Mouse (Mus musculus): ENCODE results near the gene Rras2.

Gene Rras2

GRCm38 (mm10) chr7:114093548-114094174 is 23.9 kb downstream of the Rras2 start:
- Histone ChIP-seq H3K36me3 (ENCODE audit: control insufficient read depth, insufficient read depth, low read length, poor library complexity, severe bottlenecking) (no peaks in the 10 kb centered on the region), H3K27me3 (ENCODE audit: control insufficient read depth, insufficient read depth, low read length, poor library complexity, severe bottlenecking) (no peaks in the 10 kb centered on the region)
- peak; percentile 49 for DNase-seq (ENCODE audit: low read depth, low spot score)

DNA sequence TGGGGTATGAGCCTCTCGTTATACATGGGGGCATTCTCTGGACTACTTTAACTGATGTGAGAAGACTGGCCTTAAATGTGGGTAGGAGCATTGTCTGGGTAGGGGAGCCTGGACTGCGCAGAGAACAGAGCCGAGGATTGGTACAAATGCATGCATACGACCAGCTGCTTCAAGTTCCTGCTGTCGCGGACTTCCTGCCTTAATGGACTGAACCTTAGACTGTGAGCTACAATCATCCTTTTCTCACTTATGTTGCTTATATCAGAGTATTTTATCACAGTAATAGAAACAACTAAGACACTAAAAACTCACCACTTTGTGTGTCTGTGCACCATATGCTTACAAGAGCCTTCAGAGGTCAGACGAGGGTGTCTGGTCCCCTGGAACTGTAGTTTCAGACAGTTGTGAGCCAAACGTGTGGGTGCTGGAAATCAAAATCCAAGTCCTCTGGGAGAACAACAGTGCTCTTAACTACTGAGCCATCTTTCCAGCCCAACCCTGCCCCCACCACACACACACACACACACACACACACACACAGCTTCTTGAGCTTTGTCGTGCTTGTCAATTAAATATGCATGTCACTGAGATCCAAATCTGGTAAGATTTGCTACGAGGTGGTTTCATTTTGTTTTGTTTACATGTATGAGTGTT is 26.6 kb downstream of the Rras2 start:
- Histone ChIP-seq H3K27me3 (ENCODE audit: control insufficient read depth, insufficient read depth, low read length, poor library complexity, severe bottlenecking) (no peaks in the 10 kb centered on the region), H3K36me3 (ENCODE audit: control insufficient read depth, insufficient read depth, low read length, poor library complexity, severe bottlenecking) (no peaks in the 10 kb centered on the region)
- DNase-seq (ENCODE audit: low read depth, low spot score) = no peak

DNA sequence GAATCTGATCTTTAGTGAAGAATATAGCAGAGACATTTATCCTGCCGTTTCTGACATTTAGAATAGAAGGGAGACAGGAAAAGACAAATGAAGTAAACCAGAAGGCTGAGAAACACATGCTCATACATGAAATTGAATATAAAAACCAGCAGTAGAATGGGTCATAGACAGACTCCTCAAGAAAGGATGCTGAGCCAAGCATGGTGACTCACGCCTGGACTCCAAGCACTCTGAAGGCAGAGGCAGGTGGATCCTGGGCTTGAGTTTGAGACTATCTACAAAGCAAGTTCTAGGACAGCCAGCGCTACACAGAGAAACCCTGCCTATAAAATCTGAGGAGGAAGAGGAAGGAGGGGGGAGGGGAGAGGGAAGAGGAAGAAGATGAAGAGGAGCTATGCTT is 27.4 kb downstream of the Rras2 start:
- H3K36me3 ChIP-seq (ENCODE audit: control insufficient read depth, insufficient read depth, low read length, poor library complexity, severe bottlenecking) = no peaks in the 10 kb centered on the region
- H3K27me3 ChIP-seq (ENCODE audit: control insufficient read depth, insufficient read depth, low read length, poor library complexity, severe bottlenecking) = no peaks in the 10 kb centered on the region
- no peak for DNase-seq (ENCODE audit: low read depth, low spot score)

DNA sequence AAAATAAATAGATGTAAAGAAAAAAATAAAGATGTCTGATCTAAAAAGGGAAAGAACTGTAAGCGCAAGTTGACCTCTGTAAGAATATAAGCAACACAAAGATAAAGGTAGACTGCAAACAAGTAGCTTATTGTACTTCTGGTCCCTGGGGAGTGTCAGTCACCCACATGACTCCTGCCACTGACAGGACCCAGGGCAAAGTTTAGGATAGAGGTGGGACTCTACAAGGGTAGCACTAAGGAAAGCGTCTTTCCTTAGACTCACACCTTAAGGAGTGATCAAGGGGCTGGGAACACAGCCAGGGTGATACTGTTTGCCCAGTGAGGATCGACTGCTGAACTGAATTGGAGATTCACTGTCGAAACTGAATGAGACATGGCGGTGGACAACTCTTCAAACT is 28.7 kb downstream of the Rras2 start:
- no peak for DNase-seq (ENCODE audit: low read depth, low spot score)
- Histone ChIP-seq H3K27me3 (ENCODE audit: control insufficient read depth, insufficient read depth, low read length, poor library complexity, severe bottlenecking) (no peaks in the 10 kb centered on the region), H3K36me3 (ENCODE audit: control insufficient read depth, insufficient read depth, low read length, poor library complexity, severe bottlenecking) (no peaks in the 10 kb centered on the region)

DNA sequence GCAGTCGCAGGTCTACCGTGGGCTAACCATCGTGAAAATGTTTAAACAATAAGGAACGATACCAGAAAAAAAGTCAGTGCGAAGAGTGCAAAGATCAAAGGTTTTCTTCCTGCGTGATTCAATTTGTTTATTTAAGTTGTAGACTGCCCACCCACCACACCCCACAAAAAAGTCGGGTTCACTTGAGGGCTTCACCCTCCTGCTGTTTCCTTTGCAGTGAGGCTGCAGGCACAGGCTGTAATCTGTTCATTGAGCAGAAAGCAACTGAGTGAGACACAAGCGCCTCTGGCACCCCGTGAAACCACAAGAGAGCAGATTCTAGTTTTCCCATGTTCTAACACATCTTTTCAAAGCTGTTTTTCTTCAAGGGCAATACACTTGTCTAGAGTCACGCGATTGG is 29.6 kb downstream of the Rras2 start:
- Histone ChIP-seq H3K27me3 (ENCODE audit: control insufficient read depth, insufficient read depth, low read length, poor library complexity, severe bottlenecking) (no peaks in the 10 kb centered on the region), H3K36me3 (ENCODE audit: control insufficient read depth, insufficient read depth, low read length, poor library complexity, severe bottlenecking) (no peaks in the 10 kb centered on the region)
- peak; percentile 47 for DNase-seq (ENCODE audit: low read depth, low spot score)

DNA sequence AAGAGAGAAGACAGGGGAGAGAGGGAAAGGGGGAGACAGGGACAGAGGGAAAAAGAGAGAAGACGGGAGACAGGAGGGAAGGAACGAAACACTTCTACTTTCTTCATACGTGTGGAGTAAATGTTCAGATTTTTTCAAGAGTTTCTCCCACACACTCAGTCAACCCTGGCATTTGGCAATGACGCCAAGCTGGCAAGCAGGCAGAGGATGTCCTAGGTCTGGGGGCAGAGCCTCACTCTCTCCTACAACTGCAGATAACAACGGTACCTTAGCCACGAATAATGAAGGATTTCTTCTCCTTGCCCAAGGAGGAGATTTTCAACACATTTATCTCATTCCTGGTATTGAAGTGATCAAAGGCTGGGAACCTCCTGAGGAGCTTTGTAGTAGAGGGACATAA is 30.2 kb downstream of the Rras2 start:
- no peaks in the 10 kb centered on the region for H3K36me3 ChIP-seq (ENCODE audit: control insufficient read depth, insufficient read depth, low read length, poor library complexity, severe bottlenecking)
- H3K27me3 ChIP-seq (ENCODE audit: control insufficient read depth, insufficient read depth, low read length, poor library complexity, severe bottlenecking) = no peaks in the 10 kb centered on the region
- DNase-seq (ENCODE audit: low read depth, low spot score) = no peak

GRCm38 (mm10) chr7:114086021-114086710 is 31.4 kb downstream of the Rras2 start:
- H3K27me3 ChIP-seq (ENCODE audit: control insufficient read depth, insufficient read depth, low read length, poor library complexity, severe bottlenecking) = no peaks in the 10 kb centered on the region
- DNase-seq (ENCODE audit: low read depth, low spot score) = peak; percentile 54
- no peaks in the 10 kb centered on the region for H3K36me3 ChIP-seq (ENCODE audit: control insufficient read depth, insufficient read depth, low read length, poor library complexity, severe bottlenecking)

- no peaks in the 10 kb centered on the region for H3K36me3 ChIP-seq (ENCODE audit: control insufficient read depth, insufficient read depth, low read length, poor library complexity, severe bottlenecking)
- DNase-seq (ENCODE audit: low read depth, low spot score) = peak; percentile 87
- H3K27me3 ChIP-seq (ENCODE audit: control insufficient read depth, insufficient read depth, low read length, poor library complexity, severe bottlenecking) = no peaks in the 10 kb centered on the region
These were observed 33.8 kb downstream of the Rras2 start for GRCm38 (mm10) chr7:114083760-114084159.

GRCm38 (mm10) chr7:114083088-114083487 is 34.5 kb downstream of the Rras2 start:
- no peaks in the 10 kb centered on the region for H3K27me3 ChIP-seq (ENCODE audit: control insufficient read depth, insufficient read depth, low read length, poor library complexity, severe bottlenecking)
- no peak for DNase-seq (ENCODE audit: low read depth, low spot score)
- H3K36me3 ChIP-seq (ENCODE audit: control insufficient read depth, insufficient read depth, low read length, poor library complexity, severe bottlenecking) = no peaks in the 10 kb centered on the region

- Histone ChIP-seq H3K36me3 (ENCODE audit: control insufficient read depth, insufficient read depth, low read length, poor library complexity, severe bottlenecking) (no peaks in the 10 kb centered on the region), H3K27me3 (ENCODE audit: control insufficient read depth, insufficient read depth, low read length, poor library complexity, severe bottlenecking) (no peaks in the 10 kb centered on the region)
- DNase-seq (ENCODE audit: low read depth, low spot score) = no peak
These were observed 35.8 kb downstream of the Rras2 start for GRCm38 (mm10) chr7:114081633-114082420.

GRCm38 (mm10) chr7:114080250-114080649 is 37.3 kb downstream of the Rras2 start:
- Histone ChIP-seq H3K36me3 (ENCODE audit: control insufficient read depth, insufficient read depth, low read length, poor library complexity, severe bottlenecking) (no peaks in the 10 kb centered on the region), H3K27me3 (ENCODE audit: control insufficient read depth, insufficient read depth, low read length, poor library complexity, severe bottlenecking) (no peaks in the 10 kb centered on the region)
- no peak for DNase-seq (ENCODE audit: low read depth, low spot score)

GRCm38 (mm10) chr7:114079343-114079742 is 38.2 kb downstream of the Rras2 start:
- H3K36me3 ChIP-seq (ENCODE audit: control insufficient read depth, insufficient read depth, low read length, poor library complexity, severe bottlenecking) = no peaks in the 10 kb centered on the region
- no peaks in the 10 kb centered on the region for H3K27me3 ChIP-seq (ENCODE audit: control insufficient read depth, insufficient read depth, low read length, poor library complexity, severe bottlenecking)
- DNase-seq (ENCODE audit: low read depth, low spot score) = no peak

GRCm38 (mm10) chr7:114074595-114074994 is 43.0 kb downstream of the Rras2 start:
- H3K27me3 ChIP-seq (ENCODE audit: control insufficient read depth, insufficient read depth, low read length, poor library complexity, severe bottlenecking) = no peaks in the 10 kb centered on the region
- DNase-seq (ENCODE audit: low read depth, low spot score) = no peak
- no peaks in the 10 kb centered on the region for H3K36me3 ChIP-seq (ENCODE audit: control insufficient read depth, insufficient read depth, low read length, poor library complexity, severe bottlenecking)

DNA sequence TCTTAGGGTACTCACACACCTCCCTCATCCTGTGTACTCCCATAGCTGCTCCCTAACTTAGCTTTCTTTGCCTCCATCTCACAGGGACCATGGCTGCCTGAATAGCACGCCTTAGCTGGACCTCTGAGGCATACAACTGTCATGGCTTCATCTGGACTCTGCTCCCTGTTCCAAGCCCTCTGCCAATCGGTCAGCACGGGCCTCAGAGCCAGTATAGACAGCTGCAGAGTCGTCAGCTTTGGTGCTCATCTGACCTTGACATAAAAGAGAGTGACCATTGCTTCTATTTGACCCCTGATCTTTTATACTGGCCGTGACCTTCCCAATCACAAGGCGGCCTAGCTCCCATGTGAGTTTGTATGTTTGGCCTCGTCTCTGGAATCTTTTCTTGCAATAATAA is 43.4 kb downstream of the Rras2 start:
- Histone ChIP-seq H3K36me3 (ENCODE audit: control insufficient read depth, insufficient read depth, low read length, poor library complexity, severe bottlenecking) (no peaks in the 10 kb centered on the region), H3K27me3 (ENCODE audit: control insufficient read depth, insufficient read depth, low read length, poor library complexity, severe bottlenecking) (no peaks in the 10 kb centered on the region)

More for the DNA sequence above, 43.4 kb downstream of the Rras2 start:
- no peak for DNase-seq (ENCODE audit: low read depth, low spot score)
